Mouse (Mus musculus) hindbrain, postnatal 0 days (tissue): Measurements from ENCODE around the gene Sp7. TPM values are rescaled to one million over a fixed set of nuclear protein-coding genes. Genes with fewer than 3 reads are reported as not detected.

Experiments used
- ATAC-seq: fragments of 200-750 bp; cut with Nextera tagmentation; 2 replicates; pipeline ENCODE4 v1.8.0; 2017; ENCODE audit warnings: mild to moderate bottlenecking, moderate TSS enrichment, moderate library complexity
- DNase-seq: peaks from one replicate; pipeline ENCODE4 v3.0.0-alpha.2; 2015; ENCODE audit warnings: low spot score
- H3K27ac ChIP-seq: fragments of 300-500 bp; sonication (generic); 2 replicates; pipeline ENCODE4 v1.5.1; 2014; ENCODE audit warnings: mild to moderate bottlenecking
- H3K27me3 ChIP-seq: fragments of 300-500 bp; sonication (generic); 2 replicates; pipeline ENCODE4 v1.6.1; 2014; ENCODE audit warnings: low read length, mixed read lengths; ENCODE audit not compliant: insufficient read depth
- H3K36me3 ChIP-seq: fragments of 300-500 bp; sonication (generic); 2 replicates; pipeline ENCODE4 v1.6.1; 2014; ENCODE audit warnings: low read length, mixed read lengths; ENCODE audit not compliant: insufficient read depth
- H3K4me1 ChIP-seq: fragments of 300-500 bp; sonication (generic); 2 replicates; pipeline ENCODE4 v1.6.1; 2014; ENCODE audit warnings: antibody characterized with exemption, low read length, mixed read lengths; ENCODE audit not compliant: insufficient read depth
- H3K4me2 ChIP-seq: fragments of 300-500 bp; sonication (generic); 2 replicates; pipeline ENCODE4 v1.6.1; 2014; ENCODE audit warnings: low read depth, mild to moderate bottlenecking, low read length, moderate library complexity, mixed read lengths
- H3K4me3 ChIP-seq: fragments of 300-500 bp; sonication (generic); 2 replicates; pipeline ENCODE4 v1.5.1; 2014; ENCODE audit warnings: low read length
- H3K9ac ChIP-seq: fragments of 300-500 bp; sonication (generic); replicated peaks from 2 replicates; pipeline ENCODE4 v1.6.1; 2014; ENCODE audit warnings: mild to moderate bottlenecking, low read length, moderate library complexity, mixed read lengths
- H3K9me3 ChIP-seq: fragments of 300-500 bp; sonication (generic); 2 replicates; pipeline ENCODE4 v1.6.1; 2016; ENCODE audit warnings: low read length, mixed read lengths
- CTCF ChIP-seq: IDR thresholded peaks from 2 replicates; pipeline ENCODE4 v1.5.1; 2016; ENCODE audit warnings: antibody characterized with exemption, control low read depth, low read depth
- WGBS: fragments of 180-500 bp; shearing (Covaris S2); extraction: QIAGEN DNeasy Blood & Tissue Kit; methylation state at CpG from one replicate; pipeline ENCODE4 v1.1.7; 2014; 5-methylcytosine and 5-hydroxymethylcytosine counted together
- polyA plus RNA-seq: library from polyadenylated mRNA; unstranded; fragments of >200 nt; fragmentation: Nextera tagmentation; extraction: Ambion mirVana; gene quantifications from 2 replicates; pipeline ENCODE4 v1.2.1, GENCODE M21; 2015
- total RNA-seq: library from RNA; depleted of rRNA; stranded (reverse); fragments of >200 nt; gene quantifications from 2 replicates; pipeline ENCODE4 v1.2.3, GENCODE M21; 2014; rRNA removed

Gene Sp7
- total and polyA plus RNA-seq, 2 experiments from 2014 or later, result 0.31 to 0.38 TPM

GRCm38 (mm10) chr15:102315292-102315691, 51.7 kb downstream of the Sp7 start:
- Histone ChIP-seq H3K4me2 (no peak overlapping the region), H3K36me3 (no peaks in the 10 kb centered on the region), H3K4me3 (no peak overlapping the region), H3K27me3 (no peaks in the 10 kb centered on the region), H3K27ac (no peak overlapping the region), H3K9me3 (no peaks in the 10 kb centered on the region), H3K9ac (no peak overlapping the region), H3K4me1 (no peaks in the 10 kb centered on the region)
- TF ChIP-seq CTCF, result no peak
- WGBS, result 86% methylated on average over 8 of the region's 8 CpGs
- ATAC-seq (no peak), DNase-seq (no peak)

GRCm38 (mm10) chr15:102311489-102311888, 55.5 kb downstream of the Sp7 start:
- no peak for DNase-seq
- TF ChIP-seq CTCF, result no peak
- Histone ChIP-seq H3K9ac (no peak overlapping the region), H3K4me2 (no peak overlapping the region), H3K9me3 (no peaks in the 10 kb centered on the region), H3K27ac (no peak overlapping the region), H3K4me3 (no peak overlapping the region), H3K36me3 (no peaks in the 10 kb centered on the region), H3K4me1 (no peaks in the 10 kb centered on the region), H3K27me3 (no peaks in the 10 kb centered on the region)
- ATAC-seq, result no peak

GRCm38 (mm10) chr15:102310074-102310845, 56.7 kb downstream of the Sp7 start:
- Histone ChIP-seq H3K36me3 (no peaks in the 10 kb centered on the region), H3K4me1 (no peaks in the 10 kb centered on the region), H3K9ac (no peak overlapping the region), H3K4me3 (no peak overlapping the region), H3K9me3 (no peaks in the 10 kb centered on the region), H3K4me2 (no peak overlapping the region), H3K27me3 (no peaks in the 10 kb centered on the region), H3K27ac (no peak overlapping the region)
- TF ChIP-seq CTCF, result no peak
- DNase-seq (no peak), ATAC-seq (no peak)
- WGBS, result 84% methylated on average over 10 of the region's 10 CpGs

- TF ChIP-seq CTCF, result no peak
- Histone ChIP-seq H3K9ac (no peak overlapping the region), H3K27ac (no peak overlapping the region), H3K4me3 (no peak overlapping the region), H3K4me1 (no peaks in the 10 kb centered on the region), H3K4me2 (no peak overlapping the region), H3K36me3 (no peaks in the 10 kb centered on the region), H3K9me3 (no peaks in the 10 kb centered on the region), H3K27me3 (no peaks in the 10 kb centered on the region)
- DNase-seq (no peak), ATAC-seq (no peak)
- 82% methylated on average over 9 of the region's 9 CpGs for WGBS
These were observed 58.3 kb downstream of the Sp7 start for GRCm38 (mm10) chr15:102308717-102309116.

Other genes starting within 250 kb of the Sp7 start
- 113 and 118 TPM in 2 replicates for gene Spryd3, start 230.9 kb downstream of the Sp7 start, total RNA-seq
- 98.6 and 110 TPM in 2 replicates for gene Spryd3, start 230.9 kb downstream of the Sp7 start, polyA plus RNA-seq
- 5.6 and 12.8 TPM in 2 replicates for gene Igfbp6, start 222.8 kb downstream of the Sp7 start, total RNA-seq
- gene Igfbp6, start 222.8 kb downstream of the Sp7 start, polyA plus RNA-seq, result 9.7 and 11.5 TPM in 2 replicates
- 0.16 TPM in 1 of 2 replicates, not detected in the other for gene Soat2, start 216.7 kb downstream of the Sp7 start, total RNA-seq
- 0.09 TPM in 1 of 2 replicates, not detected in the other for gene Soat2, start 216.7 kb downstream of the Sp7 start, polyA plus RNA-seq
- gene Zfp740, start 163.9 kb downstream of the Sp7 start, total RNA-seq, result 49.5 and 61.0 TPM in 2 replicates
- 33.8 and 37.7 TPM in 2 replicates for gene Zfp740, start 163.9 kb downstream of the Sp7 start, polyA plus RNA-seq
- gene Csad, start 162.5 kb downstream of the Sp7 start, total RNA-seq, result 56.9 and 67.2 TPM in 2 replicates
- 41.8 and 43.1 TPM in 2 replicates for gene Csad, start 162.5 kb downstream of the Sp7 start, polyA plus RNA-seq
- gene Itgb7, start 135.2 kb downstream of the Sp7 start, total RNA-seq, result 0.40 and 1.2 TPM in 2 replicates
- gene Itgb7, start 135.2 kb downstream of the Sp7 start, polyA plus RNA-seq, result 1.3 and 2.1 TPM in 2 replicates
- gene Rarg, start 109.7 kb downstream of the Sp7 start, total RNA-seq, result 8.8 and 11.4 TPM in 2 replicates
- 3.8 and 4.4 TPM in 2 replicates for gene Rarg, start 109.7 kb downstream of the Sp7 start, polyA plus RNA-seq
- not detected in 2 replicates for gene Gm9918, start 96.6 kb downstream of the Sp7 start, total RNA-seq
- gene Gm9918, start 96.6 kb downstream of the Sp7 start, polyA plus RNA-seq, result 0.06 TPM in 1 of 2 replicates, not detected in the other
- gene Mfsd5, start 87.7 kb downstream of the Sp7 start, total RNA-seq, result 50.7 and 52.3 TPM in 2 replicates
- 67.9 and 68.3 TPM in 2 replicates for gene Mfsd5, start 87.7 kb downstream of the Sp7 start, polyA plus RNA-seq
- gene Espl1, start 70.9 kb downstream of the Sp7 start, total RNA-seq, result 5.3 and 7.3 TPM in 2 replicates
- gene Espl1, start 70.9 kb downstream of the Sp7 start, polyA plus RNA-seq, result 2.3 and 3.8 TPM in 2 replicates
- 119 and 139 TPM in 2 replicates for gene Pfdn5, start 41.1 kb downstream of the Sp7 start, total RNA-seq
- 531 and 540 TPM in 2 replicates for gene Pfdn5, start 41.1 kb downstream of the Sp7 start, polyA plus RNA-seq
- gene Myg1, start 35.5 kb downstream of the Sp7 start, total RNA-seq, result 56.5 and 58.0 TPM in 2 replicates
- gene Myg1, start 35.5 kb downstream of the Sp7 start, polyA plus RNA-seq, result 78.8 and 79.8 TPM in 2 replicates
- gene Aaas, start 16.4 kb downstream of the Sp7 start, total RNA-seq, result 19.4 and 25.4 TPM in 2 replicates
- 31.4 and 36.4 TPM in 2 replicates for gene Aaas, start 16.4 kb downstream of the Sp7 start, polyA plus RNA-seq
- gene Sp1, start 39.0 kb upstream of the Sp7 start, total RNA-seq, result 24.7 and 26.0 TPM in 2 replicates
- gene Sp1, start 39.0 kb upstream of the Sp7 start, polyA plus RNA-seq, result 3.0 and 3.5 TPM in 2 replicates
- 0.16 TPM in 1 of 2 replicates, not detected in the other for gene Amhr2, start 78.2 kb upstream of the Sp7 start, total RNA-seq
- gene Amhr2, start 78.2 kb upstream of the Sp7 start, polyA plus RNA-seq, result 0.36 and 0.62 TPM in 2 replicates
- 27.4 and 28.0 TPM in 2 replicates for gene Prr13, start 91.8 kb upstream of the Sp7 start, total RNA-seq
- gene Prr13, start 91.8 kb upstream of the Sp7 start, polyA plus RNA-seq, result 90.4 and 95.1 TPM in 2 replicates
- gene Pcbp2, start 103.4 kb upstream of the Sp7 start, total RNA-seq, result 151 and 157 TPM in 2 replicates
- 104 TPM in 2 replicates for gene Pcbp2, start 103.4 kb upstream of the Sp7 start, polyA plus RNA-seq
- not detected in 2 replicates for gene Gm10337, start 136.5 kb upstream of the Sp7 start, total RNA-seq
- 2.7 and 7.3 TPM in 2 replicates for gene Gm10337, start 136.5 kb upstream of the Sp7 start, polyA plus RNA-seq
- gene Map3k12, start 149.9 kb upstream of the Sp7 start, total RNA-seq, result 68.2 and 86.1 TPM in 2 replicates
- 41.2 and 42.0 TPM in 2 replicates for gene Map3k12, start 149.9 kb upstream of the Sp7 start, polyA plus RNA-seq
- gene Tarbp2, start 151.0 kb upstream of the Sp7 start, total RNA-seq, result 69.9 and 91.1 TPM in 2 replicates
- 97.2 and 99.5 TPM in 2 replicates for gene Tarbp2, start 151.0 kb upstream of the Sp7 start, polyA plus RNA-seq
- gene Npff, start 157.8 kb upstream of the Sp7 start, total RNA-seq, result 4.6 and 13.9 TPM in 2 replicates
- gene Npff, start 157.8 kb upstream of the Sp7 start, polyA plus RNA-seq, result 3.1 and 5.4 TPM in 2 replicates